Mouse (Mus musculus): ENCODE measurements around the gene Prss45.

GRCm38 (mm10) chr9:110797866-110798265 lies 36.5 kb upstream of the Prss45 start, which contains the start of gene Prss42:
- TF ChIP-seq CTCF (conservative IDR thresholded peaks at IDR 0.05; ENCODE audit: insufficient read depth, insufficient read length, low read depth, low read length) (no peak), POLR2A (IDR thresholded peaks at IDR 0.05; ENCODE audit: low read depth, low read length) (no peak)

Measured in kidney, adult 2 months (tissue).